Mouse (Mus musculus): ENCODE measurements around the gene Uckl1.

DNA sequence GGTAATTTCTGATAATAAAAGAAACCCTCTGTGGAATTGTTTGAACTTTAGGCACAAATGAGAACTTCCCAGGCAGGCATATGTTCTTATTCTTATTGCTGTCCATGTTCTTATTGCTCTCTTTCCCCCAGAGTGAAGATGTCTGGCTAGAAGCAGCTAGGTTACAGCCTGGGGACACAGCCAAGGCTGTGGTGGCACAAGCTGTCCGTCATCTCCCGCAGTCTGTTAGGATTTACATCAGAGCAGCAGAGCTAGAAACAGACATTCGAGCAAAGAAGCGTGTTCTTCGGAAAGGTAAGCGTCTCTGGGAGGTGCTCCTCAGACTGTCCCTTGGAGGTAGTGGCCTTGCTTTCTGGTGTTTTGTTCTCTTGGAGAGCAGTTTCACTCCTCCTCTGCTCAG is 47.9 kb upstream of the Uckl1 start:
- TF ChIP-seq CTCF (IDR thresholded peaks at IDR 0.05; ENCODE audit: borderline replicate concordance, insufficient read depth, low read length) (no peak), POLR2A (IDR thresholded peaks at IDR 0.05; ENCODE audit: low read depth, low read length) (no peak)

Data from embryonic fibroblast, embryonic 13.5 days (primary cell).